Mouse (Mus musculus): ENCODE results near the gene Cetn4.

GRCm38 (mm10) chr3:37311897-37312369, 575 bp downstream of the Cetn4 start:
- TF ChIP-seq CTCF (IDR thresholded peaks at IDR 0.05; ENCODE audit: low read depth) (no peak), EP300 (IDR thresholded peaks at IDR 0.05; ENCODE audit: low read depth) (no peak)
